Mouse (Mus musculus) MEL (cell line): ENCODE results near the gene Cd200r3.

Experiments used
- CHD2 ChIP-seq: IDR thresholded peaks from 2 replicates; pipeline ENCODE4 v1.6.1; 2011; ENCODE audit warnings: low read length, improper control_type of control experiment
- CTCF ChIP-seq, 3 experiments: IDR thresholded peaks in 2 of 3; conservative IDR thresholded peaks in 1 of 3; 2 replicates each; pipeline ENCODE4 v1.5.1; 2011 to 2012; ENCODE audit warnings: low read length in 3 of 3, low read depth in 2 of 3, mild to moderate bottlenecking in 2 of 3, improper control_type of control experiment in 1 of 3, inconsistent platforms in 1 of 3, mixed read lengths in 1 of 3, moderate library complexity in 1 of 3; ENCODE audit not compliant: control insufficient read depth in 1 of 3, insufficient read depth in 1 of 3, poor library complexity in 1 of 3, severe bottlenecking in 1 of 3
- ETS1 ChIP-seq: IDR thresholded peaks from 2 replicates; pipeline ENCODE4 v1.6.1; 2012; ENCODE audit warnings: low read depth, mild to moderate bottlenecking, inconsistent platforms, low read length, improper control_type of control experiment, moderate library complexity
- GATA1 ChIP-seq: IDR thresholded peaks from 2 replicates; pipeline ENCODE4 v1.6.1; 2011; ENCODE audit warnings: low read depth, low read length, improper control_type of control experiment
- MAFK ChIP-seq: IDR thresholded peaks from 2 replicates; pipeline ENCODE4 v1.6.1; 2011; ENCODE audit warnings: low read depth, mild to moderate bottlenecking, low read length, improper control_type of control experiment, borderline replicate concordance
- MYC ChIP-seq: IDR thresholded peaks from 2 replicates; pipeline ENCODE4 v1.6.1; 2011; ENCODE audit warnings: low read depth, mild to moderate bottlenecking, low read length, improper control_type of control experiment, moderate library complexity
- NRF1 ChIP-seq: IDR thresholded peaks from 2 replicates; pipeline ENCODE4 v1.6.1; 2014; ENCODE audit warnings: low read depth, mild to moderate bottlenecking, inconsistent platforms, low read length, improper control_type of control experiment, moderate library complexity; ENCODE audit not compliant: poor library complexity, insufficient read depth, severe bottlenecking
- POLR2A ChIP-seq, 2 experiments: IDR thresholded peaks; 2 replicates each; pipeline ENCODE4 v1.6.1; 2011 to 2012; ENCODE audit warnings: low read length in 2 of 2, mild to moderate bottlenecking in 2 of 2, control low read depth in 1 of 2, improper control_type of control experiment in 1 of 2, low read depth in 1 of 2, moderate library complexity in 1 of 2; ENCODE audit not compliant: control insufficient read depth in 1 of 2, insufficient read depth in 1 of 2, poor library complexity in 1 of 2
- POLR2AphosphoS2 ChIP-seq: IDR thresholded peaks from 2 replicates; pipeline ENCODE4 v1.6.1; 2011; ENCODE audit warnings: low read length, improper control_type of control experiment
- RCOR1 ChIP-seq: IDR thresholded peaks from 2 replicates; pipeline ENCODE4 v1.6.1; 2012; ENCODE audit warnings: low read depth, mild to moderate bottlenecking, inconsistent platforms, low read length, improper control_type of control experiment
- USF1 ChIP-seq: IDR thresholded peaks from 2 replicates; pipeline ENCODE4 v1.6.1; 2014; ENCODE audit warnings: low read depth, mild to moderate bottlenecking, inconsistent platforms, low read length, improper control_type of control experiment, moderate library complexity
- ZKSCAN1 ChIP-seq: IDR thresholded peaks from 2 replicates; pipeline ENCODE4 v1.6.1; 2012; ENCODE audit warnings: low read depth, mild to moderate bottlenecking, inconsistent platforms, low read length, improper control_type of control experiment, moderate library complexity
- ZMIZ1 ChIP-seq: IDR thresholded peaks from 2 replicates; pipeline ENCODE4 v1.6.1; 2012; ENCODE audit warnings: low read depth, mild to moderate bottlenecking, inconsistent platforms, low read length, improper control_type of control experiment, moderate library complexity

DNA sequence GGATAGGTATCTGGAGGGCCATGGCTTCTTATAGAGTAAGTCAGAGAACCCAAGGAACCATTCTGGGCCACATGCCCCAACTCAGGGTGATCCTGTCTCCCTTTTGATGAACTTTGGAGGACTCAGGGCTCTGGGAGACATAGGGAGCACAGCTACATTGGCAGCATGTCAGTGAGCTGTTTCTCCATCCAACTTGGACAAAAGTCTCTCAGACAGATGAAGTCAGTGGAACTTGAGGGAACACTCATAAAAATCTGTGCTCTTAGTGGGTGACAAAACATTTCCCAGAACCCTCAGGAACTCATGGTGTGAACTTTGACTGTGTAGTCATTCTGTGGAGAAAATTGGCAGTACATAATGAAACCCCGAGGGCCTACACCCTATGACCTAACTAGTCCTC is 53.2 kb downstream of the Cd200r3 start:
- no peak for TF ChIP-seq ETS1
- no peak for TF ChIP-seq POLR2AphosphoS2
- TF ChIP-seq ZKSCAN1 = no peak
- TF ChIP-seq RCOR1 = no peak
- no peak for TF ChIP-seq POLR2A (IDR thresholded peaks at IDR 0.05; ENCODE audit: control insufficient read depth in 1 of 2, insufficient read depth in 1 of 2, low read depth in 1 of 2, low read length in 2 of 2, poor library complexity in 1 of 2)
- TF ChIP-seq MAFK = no peak
- no peak for TF ChIP-seq CHD2
- TF ChIP-seq MYC = no peak
- TF ChIP-seq GATA1 = no peak
- TF ChIP-seq NRF1 = no peak
- no peak for TF ChIP-seq ZMIZ1
- TF ChIP-seq USF1 = no peak
- no peak for TF ChIP-seq CTCF (IDR thresholded peaks at IDR 0.05 in 2 of 3, conservative IDR thresholded peaks at IDR 0.05 in 1 of 3; ENCODE audit: control insufficient read depth in 1 of 3, insufficient read depth in 1 of 3, low read depth in 2 of 3, low read length in 3 of 3, poor library complexity in 1 of 3, severe bottlenecking in 1 of 3)
